Mouse (Mus musculus): Measurements from ENCODE around the gene Tns1. TPM values are rescaled to one million over a fixed set of nuclear protein-coding genes. Genes with fewer than 3 reads are reported as not detected.
A peak's percentile ranks its signal among the peaks of the same experiment; 100 is the strongest.

Tns1 gene
- polyA plus RNA-seq, 1 experiment from 2014 or later: 15.5 TPM

GRCm38 (mm10) chr1:74045034-74045433, 79.2 kb downstream of the Tns1 start:
- H3K4me3 ChIP-seq (replicated peaks; ENCODE audit: low read length): no peak overlapping the region
- H3K27me3 ChIP-seq (ENCODE audit: control insufficient read depth, insufficient read depth, low read length): no peaks in the 10 kb centered on the region
- DNase-seq (ENCODE audit: low spot score): no peak
- ATAC-seq (ENCODE audit: low FRiP score): no peak
- no peak overlapping the region for H3K4me2 ChIP-seq (replicated peaks)
- peaks cover 17% of the 10 kb centered on the region for H3K4me1 ChIP-seq (replicated peaks; ENCODE audit: control insufficient read depth, insufficient read depth, low read length)
- H3K27ac ChIP-seq: no peak overlapping the region
- 87% methylated on average over 2 of the region's 2 CpGs for WGBS
- no peak overlapping the region for H3K9ac ChIP-seq
- no peaks in the 10 kb centered on the region for H3K36me3 ChIP-seq (replicated peaks; ENCODE audit: control insufficient read depth, insufficient read depth)
- no peaks in the 10 kb centered on the region for H3K9me3 ChIP-seq (ENCODE audit: control insufficient read depth, low read length)

DNA sequence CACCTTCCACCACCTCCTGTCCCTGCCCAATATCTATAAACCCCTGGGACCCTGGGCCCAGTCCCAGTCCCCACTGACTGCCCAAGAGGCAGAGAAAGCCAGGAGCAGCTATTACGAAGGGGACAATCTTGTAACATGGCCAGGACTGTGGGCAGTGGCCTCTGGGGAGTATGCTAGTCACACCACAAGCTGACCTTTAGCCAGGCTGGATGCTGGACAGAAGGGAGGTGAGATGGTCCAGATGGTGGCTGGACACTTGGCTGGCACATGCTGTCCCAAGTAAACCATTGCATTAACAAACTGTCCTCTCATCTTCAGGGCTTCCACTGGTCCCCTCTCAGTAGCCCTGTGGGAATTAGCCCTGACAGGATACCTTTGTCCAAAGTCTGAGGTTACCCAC, 79.8 kb downstream of the Tns1 start:
- 76% methylated on average over 1 of the region's 1 CpGs for WGBS
- Histone ChIP-seq H3K9me3 (ENCODE audit: control insufficient read depth, low read length) (no peaks in the 10 kb centered on the region), H3K9ac (no peak overlapping the region), H3K27ac (no peak overlapping the region), H3K4me1 (replicated peaks; ENCODE audit: control insufficient read depth, insufficient read depth, low read length) (peaks cover 17% of the 10 kb centered on the region), H3K36me3 (replicated peaks; ENCODE audit: control insufficient read depth, insufficient read depth) (no peaks in the 10 kb centered on the region), H3K4me3 (replicated peaks; ENCODE audit: low read length) (no peak overlapping the region), H3K27me3 (ENCODE audit: control insufficient read depth, insufficient read depth, low read length) (no peaks in the 10 kb centered on the region), H3K4me2 (replicated peaks) (no peak overlapping the region)
- DNase-seq (ENCODE audit: low spot score): no peak
- no peak for ATAC-seq (ENCODE audit: low FRiP score)

DNA sequence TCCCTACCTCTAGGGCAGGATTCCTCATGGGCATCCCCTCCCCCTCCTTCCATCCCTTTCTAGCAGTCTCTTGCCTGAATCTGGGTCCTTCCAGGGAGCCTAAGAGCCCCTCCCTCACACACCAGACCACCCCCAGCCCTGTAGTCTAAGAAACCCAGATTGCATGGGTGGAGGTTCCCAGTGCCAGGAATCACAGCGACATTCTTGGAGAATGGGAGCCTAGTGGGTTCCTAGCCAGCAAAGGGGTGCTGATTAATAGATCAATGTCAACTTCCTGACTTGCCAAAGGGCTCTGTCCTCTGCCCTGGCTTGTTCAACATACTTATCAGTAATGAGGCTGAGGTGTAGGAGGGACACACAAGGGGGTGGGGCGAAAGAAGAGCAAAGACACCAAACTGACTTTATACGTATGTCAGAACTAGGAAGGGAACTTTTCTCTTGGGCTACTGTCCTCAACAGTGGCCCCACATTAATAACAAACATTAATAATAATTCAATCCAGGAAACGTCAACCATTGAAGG, 80.6 kb downstream of the Tns1 start:
- ATAC-seq (ENCODE audit: low FRiP score): no peak
- H3K9ac ChIP-seq: no peak overlapping the region
- 68% methylated on average over 4 of the region's 4 CpGs for WGBS

DNA sequence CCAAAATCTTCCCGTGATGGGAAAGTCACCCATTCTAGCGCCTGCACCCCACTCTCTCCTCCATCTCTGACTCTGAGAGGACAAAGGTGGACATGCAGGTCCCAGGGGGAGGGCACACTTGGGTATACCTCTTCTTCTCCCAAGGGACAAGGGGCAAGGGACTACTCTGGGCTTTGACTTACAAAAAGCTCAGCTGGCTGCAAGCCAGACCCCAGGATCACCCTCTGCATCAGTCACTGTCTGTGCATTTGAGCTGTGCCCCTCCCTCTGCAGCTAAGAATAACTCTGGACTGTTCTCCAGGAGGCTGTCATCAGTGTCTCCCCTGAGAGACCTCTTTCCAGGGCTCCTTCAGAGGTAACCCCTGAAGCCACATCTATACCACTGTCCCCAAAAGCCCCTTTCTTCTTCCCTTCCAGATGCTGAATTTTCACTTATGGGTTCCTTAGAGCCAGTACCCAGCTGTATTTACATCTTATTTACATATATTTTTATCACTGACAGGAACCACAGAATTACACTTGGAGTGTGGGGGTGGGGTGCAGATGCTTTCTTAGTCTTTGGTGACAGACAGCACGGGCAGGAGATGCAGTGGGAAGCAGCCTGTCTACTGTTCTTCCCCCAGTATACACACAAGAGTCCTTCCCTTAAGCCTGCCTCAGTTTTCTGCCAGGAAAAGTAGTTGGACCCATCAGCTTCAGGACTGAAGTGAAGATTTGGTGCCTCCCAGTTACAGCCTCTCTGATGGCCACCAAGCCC, 81.4 kb downstream of the Tns1 start:
- no peak overlapping the region for H3K27ac ChIP-seq
- no peak overlapping the region for H3K4me3 ChIP-seq (replicated peaks; ENCODE audit: low read length)
- no peaks in the 10 kb centered on the region for H3K36me3 ChIP-seq (replicated peaks; ENCODE audit: control insufficient read depth, insufficient read depth)
- H3K9ac ChIP-seq: no peak overlapping the region
- DNase-seq (ENCODE audit: low spot score) (no peak), ATAC-seq (ENCODE audit: low FRiP score) (no peak; the same call in 1 of the 2 replicates)
- no peak overlapping the region for H3K4me2 ChIP-seq (replicated peaks)
- no peaks in the 10 kb centered on the region for H3K9me3 ChIP-seq (ENCODE audit: control insufficient read depth, low read length)
- 66% methylated on average over 3 of the region's 3 CpGs for WGBS
- peaks cover 17% of the 10 kb centered on the region for H3K4me1 ChIP-seq (replicated peaks; ENCODE audit: control insufficient read depth, insufficient read depth, low read length)
- H3K27me3 ChIP-seq (ENCODE audit: control insufficient read depth, insufficient read depth, low read length): no peaks in the 10 kb centered on the region

More for the DNA sequence above, 80.6 kb downstream of the Tns1 start:
- Histone ChIP-seq H3K9me3 (ENCODE audit: control insufficient read depth, low read length) (no peaks in the 10 kb centered on the region), H3K4me1 (replicated peaks; ENCODE audit: control insufficient read depth, insufficient read depth, low read length) (peaks cover 17% of the 10 kb centered on the region), H3K4me3 (replicated peaks; ENCODE audit: low read length) (no peak overlapping the region), H3K36me3 (replicated peaks; ENCODE audit: control insufficient read depth, insufficient read depth) (no peaks in the 10 kb centered on the region), H3K27ac (no peak overlapping the region), H3K4me2 (replicated peaks) (no peak overlapping the region), H3K27me3 (ENCODE audit: control insufficient read depth, insufficient read depth, low read length) (no peaks in the 10 kb centered on the region)
- no peak for DNase-seq (ENCODE audit: low spot score)

DNA sequence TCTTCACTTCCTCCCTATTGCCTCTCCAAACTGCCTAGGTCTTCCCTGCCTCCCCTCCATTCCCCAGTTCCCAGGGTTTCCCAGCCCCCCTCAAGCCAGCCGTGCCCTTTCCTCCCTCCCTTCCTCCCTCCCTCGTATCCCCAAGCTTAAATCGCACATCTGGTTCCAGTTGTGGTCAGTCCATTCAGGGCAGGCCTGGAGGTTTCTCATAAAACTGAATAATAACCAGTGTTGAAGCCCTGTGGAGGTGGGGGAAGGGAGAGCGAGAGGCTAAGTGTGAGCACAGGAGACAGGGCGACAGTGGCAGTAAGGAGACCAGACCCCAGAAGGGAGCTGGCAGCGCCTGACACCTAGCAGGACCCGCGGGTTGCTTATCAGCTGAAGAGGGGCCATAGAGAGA, 82.6 kb downstream of the Tns1 start:
- Histone ChIP-seq H3K4me1 (replicated peaks; ENCODE audit: control insufficient read depth, insufficient read depth, low read length) (peaks cover 17% of the 10 kb centered on the region), H3K4me2 (replicated peaks) (no peak overlapping the region), H3K9me3 (ENCODE audit: control insufficient read depth, low read length) (no peaks in the 10 kb centered on the region), H3K4me3 (replicated peaks; ENCODE audit: low read length) (no peak overlapping the region), H3K9ac (no peak overlapping the region), H3K27me3 (ENCODE audit: control insufficient read depth, insufficient read depth, low read length) (0 out of 2 replicates have a peak, but pooled peaks cover 3% of the 10 kb centered on the region), H3K36me3 (replicated peaks; ENCODE audit: control insufficient read depth, insufficient read depth) (no peaks in the 10 kb centered on the region), H3K27ac (no peak overlapping the region)
- WGBS: 40% methylated on average over 8 of the region's 8 CpGs
- ATAC-seq (ENCODE audit: low FRiP score): no peak
- no peak for DNase-seq (ENCODE audit: low spot score)

GRCm38 (mm10) chr1:74041178-74041577, 83.1 kb downstream of the Tns1 start:
- Histone ChIP-seq H3K4me2 (replicated peaks) (no peak overlapping the region), H3K27ac (no peak overlapping the region), H3K4me3 (replicated peaks; ENCODE audit: low read length) (no peak overlapping the region), H3K9me3 (ENCODE audit: control insufficient read depth, low read length) (no peaks in the 10 kb centered on the region), H3K36me3 (replicated peaks; ENCODE audit: control insufficient read depth, insufficient read depth) (no peaks in the 10 kb centered on the region), H3K9ac (no peak overlapping the region), H3K27me3 (ENCODE audit: control insufficient read depth, insufficient read depth, low read length) (0 out of 2 replicates have a peak, but pooled peaks cover 3% of the 10 kb centered on the region), H3K4me1 (replicated peaks; ENCODE audit: control insufficient read depth, insufficient read depth, low read length) (peaks cover 17% of the 10 kb centered on the region)
- no peak for DNase-seq (ENCODE audit: low spot score)
- 86% methylated on average over 7 of the region's 7 CpGs for WGBS
- no peak for ATAC-seq (ENCODE audit: low FRiP score)

GRCm38 (mm10) chr1:74036560-74037390, 87.5 kb downstream of the Tns1 start:
- Histone ChIP-seq H3K4me1 (replicated peaks; ENCODE audit: control insufficient read depth, insufficient read depth, low read length) (peaks cover 7% of the 10 kb centered on the region), H3K9me3 (ENCODE audit: control insufficient read depth, low read length) (no peaks in the 10 kb centered on the region), H3K9ac (peak overlapping the region; percentile 38), H3K4me2 (replicated peaks) (peak overlapping the region; percentile 52), H3K27ac (no peak overlapping the region), H3K4me3 (replicated peaks; ENCODE audit: low read length) (peak overlapping the region; percentile 30), H3K36me3 (replicated peaks; ENCODE audit: control insufficient read depth, insufficient read depth) (no peaks in the 10 kb centered on the region), H3K27me3 (ENCODE audit: control insufficient read depth, insufficient read depth, low read length) (0 out of 2 replicates have a peak, but pooled peaks cover 3% of the 10 kb centered on the region)
- ATAC-seq (ENCODE audit: low FRiP score) (peak; percentile 28; the same call in 1 of the 2 replicates), DNase-seq (ENCODE audit: low spot score) (no peak)
- WGBS: 5% methylated on average over 38 of the region's 40 CpGs

GRCm38 (mm10) chr1:74035912-74036489, 88.2 kb downstream of the Tns1 start:
- DNase-seq (ENCODE audit: low spot score): no peak
- H3K27me3 ChIP-seq (ENCODE audit: control insufficient read depth, insufficient read depth, low read length): 0 out of 2 replicates have a peak, but pooled peaks cover 3% of the 10 kb centered on the region
- H3K4me1 ChIP-seq (replicated peaks; ENCODE audit: control insufficient read depth, insufficient read depth, low read length): peaks cover 8% of the 10 kb centered on the region
- no peak overlapping the region; the same call in 1 of the 2 replicates for H3K4me2 ChIP-seq (replicated peaks)
- H3K36me3 ChIP-seq (replicated peaks; ENCODE audit: control insufficient read depth, insufficient read depth): no peaks in the 10 kb centered on the region
- 63% methylated on average over 3 of the region's 3 CpGs for WGBS
- H3K9me3 ChIP-seq (ENCODE audit: control insufficient read depth, low read length): no peaks in the 10 kb centered on the region
- no peak for ATAC-seq (ENCODE audit: low FRiP score)
- no peak overlapping the region for H3K9ac ChIP-seq
- no peak overlapping the region for H3K4me3 ChIP-seq (replicated peaks; ENCODE audit: low read length)
- H3K27ac ChIP-seq: no peak overlapping the region

GRCm38 (mm10) chr1:74035487-74035886, 88.8 kb downstream of the Tns1 start:
- Histone ChIP-seq H3K9me3 (ENCODE audit: control insufficient read depth, low read length) (no peaks in the 10 kb centered on the region), H3K27ac (no peak overlapping the region), H3K4me2 (replicated peaks) (no peak overlapping the region; the same call in 1 of the 2 replicates), H3K36me3 (replicated peaks; ENCODE audit: control insufficient read depth, insufficient read depth) (no peaks in the 10 kb centered on the region), H3K4me1 (replicated peaks; ENCODE audit: control insufficient read depth, insufficient read depth, low read length) (peaks cover 4% of the 10 kb centered on the region), H3K27me3 (ENCODE audit: control insufficient read depth, insufficient read depth, low read length) (0 out of 2 replicates have a peak, but pooled peaks cover 3% of the 10 kb centered on the region), H3K4me3 (replicated peaks; ENCODE audit: low read length) (no peak overlapping the region), H3K9ac (no peak overlapping the region)
- ATAC-seq (ENCODE audit: low FRiP score): no peak
- no peak for DNase-seq (ENCODE audit: low spot score)
- 72% methylated on average over 4 of the region's 4 CpGs for WGBS
